ENCODE assay signal across 9 mouse cellular contexts in the genomic region with DNA sequence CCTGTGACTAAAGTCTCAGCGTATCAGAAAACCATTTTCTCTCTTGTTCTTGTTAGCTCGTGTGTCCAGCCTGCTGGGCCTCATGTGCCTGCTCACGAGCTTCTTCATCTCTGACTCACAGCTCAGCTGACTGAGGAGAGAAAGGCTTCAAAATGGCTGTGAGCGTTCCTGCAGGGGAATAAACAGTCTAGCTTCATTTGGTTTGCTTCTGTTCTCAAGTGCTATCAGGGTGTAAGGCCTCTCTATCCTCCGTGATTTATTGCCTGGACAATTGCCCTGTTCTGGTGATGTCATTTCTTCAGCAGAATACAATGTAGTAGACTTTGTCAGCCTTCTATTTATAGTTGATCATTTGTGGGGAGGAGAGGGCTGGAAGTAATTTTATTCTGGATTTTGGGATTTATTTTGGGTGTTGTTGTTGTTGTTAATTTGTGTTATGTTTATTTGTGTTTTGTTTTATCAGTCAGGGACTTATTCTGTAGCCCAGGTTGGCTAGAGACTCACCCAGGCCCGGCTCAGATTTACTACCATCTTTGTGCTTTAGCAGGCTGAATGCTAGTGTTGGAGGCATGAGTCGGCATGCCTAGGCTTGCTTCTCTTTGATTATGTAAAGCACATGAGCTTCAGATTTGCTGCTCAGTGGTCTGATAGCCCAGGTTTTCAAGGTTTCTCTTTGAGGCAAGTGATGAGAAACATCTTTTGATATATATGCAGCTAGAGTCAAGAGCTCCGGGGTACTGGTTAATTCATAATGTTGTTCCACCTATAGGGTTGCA.
DNase-seq lines count a peak whose midpoint lies in the region; ATAC-seq and TF ChIP-seq lines count a peak whose summit lies in the region.
"Had no signal": no experiment of that assay in that cellular context is flagged by ENCODE, and none has a peak within 500 bp of the region (broad histone marks: within the 10 kb centered on the region; RNA-seq: fewer than 3 reads in every experiment).

No protein-coding gene starts in this region.

- H3K4me2 ChIP-seq in heart, postnatal 0 days (ENCODE audit: low read depth, low read length): no peak overlapping the region
- H3K4me2 ChIP-seq: embryonic facial prominence, embryonic 13.5 days had no signal

- no peak for TF ChIP-seq CTCF in heart, adult 2 months (IDR thresholded peaks at IDR 0.05)
- no peak for TF ChIP-seq CTCF in heart, postnatal 0 days (IDR thresholded peaks at IDR 0.05; ENCODE audit: low read depth)

- H3K4me1 ChIP-seq in heart, adult 2 months (ENCODE audit: control insufficient read depth, insufficient read depth, low read length): no peaks in the 10 kb centered on the region; the same call in 1 of the 2 replicates
- H3K4me1 ChIP-seq in heart, postnatal 0 days (ENCODE audit: control insufficient read depth, insufficient read depth): peaks cover 9% of the 10 kb centered on the region; the same call in 1 of the 2 replicates

- no peak for TF ChIP-seq POLR2A in heart, adult 2 months (IDR thresholded peaks at IDR 0.05; ENCODE audit: insufficient read depth, low read depth, low read length)

- no peaks in the 10 kb centered on the region for H3K36me3 ChIP-seq in heart, adult 2 months (ENCODE audit: control insufficient read depth, insufficient read depth, low read length)
- no peaks in the 10 kb centered on the region for H3K36me3 ChIP-seq in heart, postnatal 0 days (replicated peaks; ENCODE audit: control insufficient read depth, insufficient read depth, low read length)
- H3K36me3 ChIP-seq: embryonic facial prominence, embryonic 13.5 days had no signal

- no peaks in the 10 kb centered on the region for H3K27me3 ChIP-seq in heart, adult 2 months (ENCODE audit: control insufficient read depth, insufficient read depth, low read length)
- no peaks in the 10 kb centered on the region for H3K27me3 ChIP-seq in heart, postnatal 0 days (ENCODE audit: control insufficient read depth, insufficient read depth, low read length)
- H3K27me3 ChIP-seq: embryonic facial prominence, embryonic 13.5 days had no signal

- no peak overlapping the region for H3K4me3 ChIP-seq in heart, adult 2 months
- no peak overlapping the region for H3K4me3 ChIP-seq in heart, postnatal 0 days (ENCODE audit: low read depth, low read length)
- H3K4me3 ChIP-seq: embryonic facial prominence, embryonic 13.5 days had no signal

- ATAC-seq in heart, postnatal 0 days (ENCODE audit: insufficient read depth, low read depth): peak; percentile 93

- H3K27ac ChIP-seq in heart, adult 2 months: no peak overlapping the region
- peak overlapping the region; percentile 79 for H3K27ac ChIP-seq in heart, postnatal 0 days (ENCODE audit: low read depth)
- H3K27ac ChIP-seq: embryonic facial prominence, embryonic 13.5 days had no signal

- no peak overlapping the region for H3K9ac ChIP-seq in heart, adult 2 months (ENCODE audit: low read depth, low read length)
- H3K9ac ChIP-seq in heart, postnatal 0 days (replicated peaks; ENCODE audit: low read depth, low read length): no peak overlapping the region
- H3K9ac ChIP-seq: embryonic facial prominence, embryonic 13.5 days had no signal

- no peaks in the 10 kb centered on the region for H3K79me2 ChIP-seq in heart, adult 2 months (replicated peaks; ENCODE audit: control insufficient read depth, insufficient read depth, low read length)

- intact Hi-C loops in heart, adult 2 months (cut with DNase I): no loop called here

- no peaks in the 10 kb centered on the region for H3K9me3 ChIP-seq in heart, postnatal 0 days (replicated peaks; ENCODE audit: control insufficient read depth, low read length)
- H3K9me3 ChIP-seq: embryonic facial prominence, embryonic 13.5 days had no signal

- peak; percentile 34 to 59 for DNase-seq in heart, adult 18-20 months
- no peak for DNase-seq in heart, adult 2 months
- DNase-seq in urinary bladder, postnatal 25 days (ENCODE audit: low spot score): peak; percentile 5
- no peak for DNase-seq in urinary bladder, postnatal 10 days (ENCODE audit: low spot score)
- DNase-seq in heart, postnatal 0 days (ENCODE audit: low spot score): peak; percentile 65
- peak; percentile 33 for DNase-seq in telencephalon, adult 2 months (ENCODE audit: low read depth, low spot score)
- DNase-seq in retina, postnatal 1 day: no peak
- no peak for DNase-seq in right cerebral cortex, postnatal 10 days (ENCODE audit: low spot score in 2 of 2)

- WGBS in heart, adult 2 months: 44% methylated on average over 8 of the region's 8 CpGs
- WGBS in heart, postnatal 0 days: 40% methylated on average over 8 of the region's 8 CpGs

- TF ChIP-seq EP300 in heart, adult 2 months (IDR thresholded peaks at IDR 0.05; ENCODE audit: insufficient read depth, low read depth, low read length): no peak
- no peak for TF ChIP-seq EP300 in heart, postnatal 0 days (IDR thresholded peaks at IDR 0.05; ENCODE audit: low read depth)

Comparison
In these comparisons a context has a peak if more than half of its experiments do, and no peak if none do; other contexts are left out.
1. DNase-seq: peak in heart, adult 18-20 months (2 of 2), urinary bladder, postnatal 25 days (single experiment), heart, postnatal 0 days (single experiment) and telencephalon, adult 2 months (single experiment); none in heart, adult 2 months (0 of 2), urinary bladder, postnatal 10 days (single experiment), retina, postnatal 1 day (single experiment) and right cerebral cortex, postnatal 10 days (0 of 2).